Mouse (Mus musculus) hindbrain, embryonic 14.5 days (tissue): Measurements from ENCODE around the gene Efcab3. TPM values are rescaled to one million over a fixed set of nuclear protein-coding genes. Genes with fewer than 3 reads are reported as not detected.
A peak's percentile ranks its signal among the peaks of the same experiment; 100 is the strongest.

Experiments used
- ATAC-seq: fragments of 200-750 bp; cut with Nextera tagmentation; 2 replicates; pipeline ENCODE4 v1.8.0; 2017; ENCODE audit warnings: moderate number of reproducible peaks, mild to moderate bottlenecking, moderate TSS enrichment, moderate library complexity; ENCODE audit not compliant: low FRiP score
- DNase-seq: peaks from one replicate; pipeline ENCODE4 v3.0.0-alpha.2; 2015; ENCODE audit warnings: low spot score
- H3K27ac ChIP-seq: fragments of 300-500 bp; sonication (generic); 2 replicates; pipeline ENCODE4 v1.5.1; 2014; ENCODE audit warnings: mild to moderate bottlenecking, moderate library complexity
- H3K27me3 ChIP-seq: fragments of 300-500 bp; sonication (generic); 2 replicates; pipeline ENCODE4 v1.6.1; 2014; ENCODE audit warnings: mild to moderate bottlenecking, low read length, mixed read lengths; ENCODE audit not compliant: control insufficient read depth, insufficient read depth
- H3K36me3 ChIP-seq: fragments of 300-500 bp; sonication (generic); replicated peaks from 2 replicates; pipeline ENCODE4 v1.6.1; 2014; ENCODE audit not compliant: control insufficient read depth, insufficient read depth
- H3K4me1 ChIP-seq: fragments of 300-500 bp; sonication (generic); replicated peaks from 2 replicates; pipeline ENCODE4 v1.6.1; 2014; ENCODE audit warnings: antibody characterized with exemption, low read length, mixed read lengths; ENCODE audit not compliant: control insufficient read depth, insufficient read depth
- H3K4me2 ChIP-seq: fragments of 300-500 bp; sonication (generic); replicated peaks from 2 replicates; pipeline ENCODE4 v1.6.1; 2014; ENCODE audit warnings: mild to moderate bottlenecking, moderate library complexity
- H3K4me3 ChIP-seq: fragments of 300-500 bp; sonication (generic); replicated peaks from 2 replicates; pipeline ENCODE4 v1.5.1; 2014; ENCODE audit warnings: mild to moderate bottlenecking, low read length
- H3K9ac ChIP-seq: fragments of 300-500 bp; sonication (generic); 2 replicates; pipeline ENCODE4 v1.6.1; 2014
- H3K9me3 ChIP-seq: fragments of 300-500 bp; sonication (generic); 2 replicates; pipeline ENCODE4 v1.6.1; 2016; ENCODE audit warnings: low read length; ENCODE audit not compliant: control insufficient read depth
- WGBS: fragments of 180-500 bp; shearing (Covaris S2); extraction: QIAGEN DNeasy Blood & Tissue Kit; methylation state at CpG from one replicate; pipeline ENCODE4 v1.1.7; 2014; 5-methylcytosine and 5-hydroxymethylcytosine counted together
- polyA plus RNA-seq: library from polyadenylated mRNA; unstranded; fragments of >200 nt; fragmentation: Nextera tagmentation; extraction: Ambion mirVana; gene quantifications from 2 replicates; pipeline ENCODE4 v1.2.1, GENCODE M21; 2014

The Efcab3 gene
- polyA plus RNA-seq, 1 experiment from 2014 or later: not detected

DNA sequence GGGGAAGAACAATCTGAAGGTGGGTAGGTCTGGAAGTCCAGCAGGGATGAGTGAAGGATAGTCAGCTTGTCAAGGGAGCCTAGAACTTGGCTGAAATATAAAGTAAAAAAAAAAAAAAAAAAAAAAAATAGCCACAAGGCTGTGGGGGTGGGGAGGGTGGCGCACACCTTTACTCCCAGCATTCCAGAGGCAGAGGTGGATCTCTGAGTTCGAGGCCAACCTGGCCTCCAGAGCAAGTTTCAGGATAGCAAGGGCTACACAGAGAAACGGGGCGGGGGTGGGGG is 88.6 kb downstream of the Efcab3 start:
- H3K27ac ChIP-seq: no peak overlapping the region
- no peak overlapping the region for H3K4me3 ChIP-seq
- DNase-seq: no peak
- H3K27me3 ChIP-seq: no peaks in the 10 kb centered on the region
- no peak for ATAC-seq
- no peak overlapping the region for H3K4me2 ChIP-seq
- no peaks in the 10 kb centered on the region for H3K9me3 ChIP-seq
- H3K9ac ChIP-seq: no peak overlapping the region
- no peaks in the 10 kb centered on the region for H3K36me3 ChIP-seq
- H3K4me1 ChIP-seq: 0 out of 2 replicates have a peak, but pooled peaks cover 13% of the 10 kb centered on the region
- 100% methylated on average over 1 of the region's 4 CpGs for WGBS

DNA sequence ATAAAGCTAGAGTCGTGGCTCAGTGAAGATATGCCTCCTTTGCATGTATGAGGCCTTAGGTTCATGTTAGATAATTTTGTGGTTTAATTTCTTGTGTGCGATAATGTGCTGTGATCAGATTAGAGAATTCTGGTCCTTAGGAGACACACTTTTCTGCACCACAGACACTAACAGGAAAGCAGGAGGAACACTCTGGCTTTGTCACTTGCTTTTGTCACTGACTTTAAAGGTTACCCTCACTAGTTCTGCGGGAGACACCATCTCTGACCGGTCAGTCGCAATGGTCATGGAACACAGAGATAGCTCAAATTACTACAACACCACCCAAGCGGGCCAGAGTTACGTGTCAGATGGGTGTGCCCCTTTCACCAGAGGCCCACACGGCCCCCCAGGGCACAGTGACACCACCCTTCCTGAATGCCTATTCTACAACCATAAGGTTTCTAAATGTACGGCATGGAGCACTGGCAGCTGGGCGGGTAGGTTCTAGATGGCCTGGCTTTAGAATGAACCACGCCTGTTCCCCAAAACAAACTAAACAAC is 89.0 kb downstream of the Efcab3 start:
- no peak overlapping the region for H3K9ac ChIP-seq

DNA sequence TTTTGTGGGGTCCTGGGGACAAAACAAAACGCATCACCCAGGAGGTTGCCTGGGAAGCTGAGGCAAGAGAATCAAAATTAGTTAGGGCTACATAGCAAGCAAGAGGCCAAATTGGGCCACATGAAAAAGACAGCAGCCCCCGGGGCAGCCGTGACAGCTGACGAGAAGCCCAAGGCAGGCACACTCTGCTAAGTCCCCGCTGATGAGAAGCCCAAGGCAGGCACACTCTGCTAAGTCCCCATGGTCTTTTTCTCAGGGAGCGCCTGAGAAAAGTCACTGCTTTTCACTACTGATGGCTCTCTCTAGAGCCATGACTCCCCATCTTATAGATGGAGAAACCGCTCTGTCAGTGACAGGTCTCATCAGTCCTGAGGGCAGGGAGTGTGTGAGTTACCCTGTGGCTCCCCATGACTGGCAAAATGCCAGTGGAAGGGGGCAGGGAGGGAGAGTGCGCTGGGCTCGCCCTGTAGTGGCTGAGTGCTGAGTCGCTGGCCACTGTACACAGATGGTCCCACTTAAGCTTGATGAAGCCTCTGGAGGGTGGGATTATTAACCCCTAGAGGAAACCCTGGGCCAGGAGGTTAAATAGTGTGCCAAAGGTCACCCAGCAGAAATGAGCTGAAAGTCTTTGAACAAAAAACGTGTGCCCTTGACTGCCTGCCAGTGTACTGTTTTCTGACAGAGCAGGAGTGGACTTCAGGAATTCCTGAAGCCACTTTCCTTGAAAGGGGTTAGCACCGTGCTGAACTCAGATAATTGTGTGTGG is 89.9 kb downstream of the Efcab3 start:
- 25% methylated on average over 12 of the region's 12 CpGs for WGBS
- H3K9ac ChIP-seq: 0 out of 2 replicates have a peak overlapping the region, but pooled peaks have one; percentile 16
- peak; percentile 39 for DNase-seq

More for the DNA sequence above, 89.0 kb downstream of the Efcab3 start:
- no peaks in the 10 kb centered on the region for H3K9me3 ChIP-seq
- no peak overlapping the region for H3K27ac ChIP-seq
- H3K4me3 ChIP-seq: no peak overlapping the region
- WGBS: 86% methylated on average over 11 of the region's 11 CpGs
- no peaks in the 10 kb centered on the region for H3K36me3 ChIP-seq
- no peak for ATAC-seq
- 0 out of 2 replicates have a peak, but pooled peaks cover 13% of the 10 kb centered on the region for H3K4me1 ChIP-seq
- H3K4me2 ChIP-seq: no peak overlapping the region
- no peaks in the 10 kb centered on the region for H3K27me3 ChIP-seq
- DNase-seq: no peak

DNA sequence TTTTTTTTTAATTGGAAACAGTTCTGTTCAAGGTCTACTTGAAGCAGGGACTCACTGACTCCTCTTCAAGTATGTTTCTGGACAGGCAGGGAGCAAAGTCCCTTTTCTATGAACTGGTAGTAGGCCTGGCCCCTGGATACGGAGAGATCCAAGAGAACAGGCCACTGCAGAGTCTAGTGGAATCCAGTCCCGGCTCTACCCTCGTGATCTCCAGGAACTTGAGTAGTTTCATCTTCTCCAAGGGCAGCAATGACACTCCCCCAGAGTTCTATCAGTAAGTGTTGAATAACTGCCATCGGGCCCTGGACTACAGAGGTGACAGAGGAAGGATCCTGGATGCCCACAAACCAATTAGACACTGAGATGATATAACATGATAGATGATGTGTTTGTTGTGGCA is 92.5 kb downstream of the Efcab3 start:
- WGBS: 92% methylated on average over 4 of the region's 4 CpGs

More for the DNA sequence above, 89.9 kb downstream of the Efcab3 start:
- no peak overlapping the region for H3K4me2 ChIP-seq
- no peaks in the 10 kb centered on the region for H3K36me3 ChIP-seq
- no peak overlapping the region for H3K27ac ChIP-seq
- no peak overlapping the region for H3K4me3 ChIP-seq
- H3K9me3 ChIP-seq: no peaks in the 10 kb centered on the region
- ATAC-seq: peak; percentile 74; the same call in 1 of the 2 replicates
- H3K4me1 ChIP-seq: 0 out of 2 replicates have a peak, but pooled peaks cover 13% of the 10 kb centered on the region
- H3K27me3 ChIP-seq: no peaks in the 10 kb centered on the region

DNA sequence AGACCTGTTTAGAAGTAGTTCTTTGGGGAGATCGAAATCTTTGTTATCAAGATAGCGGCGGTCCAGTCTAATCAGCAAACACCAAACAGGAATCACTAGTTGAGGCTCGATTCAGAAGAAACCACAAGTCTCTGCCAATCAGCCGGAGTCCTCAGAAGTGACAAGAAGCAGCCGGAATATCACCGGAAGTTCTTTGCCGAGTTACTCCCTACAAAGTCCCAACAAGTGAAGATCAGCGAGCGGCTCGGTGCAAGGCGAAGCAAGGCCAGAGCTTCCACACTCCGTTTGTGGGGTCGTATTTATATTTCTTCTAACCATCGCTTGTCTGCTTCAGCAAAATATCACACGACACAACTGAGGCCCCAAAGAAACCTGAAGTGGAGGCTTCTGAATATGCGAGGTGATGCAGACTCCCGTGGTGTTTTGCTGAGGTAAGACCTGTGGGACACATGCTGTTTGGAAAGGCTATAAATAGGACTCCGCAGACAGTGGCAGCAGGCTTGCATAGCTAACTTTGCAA is 93.4 kb downstream of the Efcab3 start:
- no peak for ATAC-seq
- Histone ChIP-seq H3K9ac (no peak overlapping the region), H3K27me3 (no peaks in the 10 kb centered on the region), H3K36me3 (no peaks in the 10 kb centered on the region), H3K4me3 (no peak overlapping the region), H3K4me2 (no peak overlapping the region), H3K27ac (no peak overlapping the region), H3K4me1 (0 out of 2 replicates have a peak, but pooled peaks cover 7% of the 10 kb centered on the region), H3K9me3 (no peaks in the 10 kb centered on the region)
- WGBS: 87% methylated on average over 19 of the region's 19 CpGs
- no peak for DNase-seq

More for the DNA sequence above, 92.5 kb downstream of the Efcab3 start:
- Histone ChIP-seq H3K9me3 (no peaks in the 10 kb centered on the region), H3K4me3 (no peak overlapping the region), H3K27ac (no peak overlapping the region), H3K4me1 (0 out of 2 replicates have a peak, but pooled peaks cover 13% of the 10 kb centered on the region), H3K27me3 (no peaks in the 10 kb centered on the region), H3K9ac (no peak overlapping the region), H3K4me2 (no peak overlapping the region), H3K36me3 (no peaks in the 10 kb centered on the region)
- DNase-seq (no peak), ATAC-seq (no peak)

DNA sequence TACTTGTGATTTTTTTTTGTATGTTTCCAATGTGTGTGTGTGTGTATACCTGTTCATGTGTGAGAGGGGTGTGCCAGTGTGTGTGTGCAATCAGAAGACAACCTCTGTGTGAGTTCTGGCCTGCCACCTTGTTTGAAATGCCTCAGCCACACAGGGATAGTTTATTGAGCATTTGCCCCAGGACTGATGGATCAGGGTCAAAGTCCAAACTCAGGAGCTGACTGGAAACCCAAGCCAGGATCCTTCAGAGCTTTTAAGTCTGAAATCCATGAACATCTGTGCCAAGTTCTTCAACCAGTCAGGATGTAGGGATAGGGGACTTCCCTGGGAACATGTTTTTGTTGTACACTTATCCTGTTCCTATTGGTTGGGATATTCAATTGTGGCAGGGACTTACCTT is 94.7 kb downstream of the Efcab3 start:
- Histone ChIP-seq H3K4me3 (no peak overlapping the region), H3K27ac (no peak overlapping the region), H3K9ac (no peak overlapping the region), H3K9me3 (no peaks in the 10 kb centered on the region), H3K36me3 (no peaks in the 10 kb centered on the region), H3K4me1 (0 out of 2 replicates have a peak, but pooled peaks cover 7% of the 10 kb centered on the region), H3K27me3 (no peaks in the 10 kb centered on the region), H3K4me2 (no peak overlapping the region)
- ATAC-seq (no peak), DNase-seq (no peak)

DNA sequence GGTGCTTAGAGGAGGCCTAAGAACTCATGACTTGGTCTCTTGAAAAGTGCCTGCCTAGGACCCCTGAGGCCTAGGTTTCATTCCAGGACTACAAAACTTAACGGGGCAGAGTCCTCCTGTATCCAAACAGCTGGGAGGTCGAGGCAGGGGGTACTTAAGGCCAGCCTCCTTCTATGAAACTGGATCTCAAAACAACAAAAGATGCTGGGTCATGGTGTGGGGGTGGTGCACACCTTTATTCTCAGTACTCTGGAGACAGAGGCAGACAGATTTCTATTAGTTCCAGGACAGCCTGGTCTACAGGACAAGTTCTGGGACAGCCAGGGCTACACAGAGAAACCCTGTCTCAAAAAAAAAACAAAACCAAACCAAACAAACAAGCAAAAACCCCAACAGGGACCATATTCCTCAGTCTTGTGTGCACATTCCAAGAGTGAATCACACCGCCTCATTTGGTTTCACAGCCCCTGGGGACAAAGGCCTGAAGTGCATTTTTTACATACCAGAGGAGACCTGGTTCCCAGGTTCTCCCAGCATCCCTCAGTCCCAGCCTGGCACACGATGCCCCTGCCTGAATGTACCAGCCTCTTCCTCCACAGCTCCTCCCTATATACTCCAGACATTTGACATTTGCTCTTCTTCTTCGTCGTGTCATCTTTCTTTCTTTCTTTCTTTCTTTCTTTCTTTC is 96.4 kb downstream of the Efcab3 start:
- no peaks in the 10 kb centered on the region for H3K4me1 ChIP-seq
- WGBS: 64% methylated on average over 6 of the region's 6 CpGs
- DNase-seq (no peak), ATAC-seq (no peak)
- H3K9me3 ChIP-seq: peaks cover 4% of the 10 kb centered on the region; the same call in 1 of the 2 replicates
- H3K4me3 ChIP-seq: no peak overlapping the region
- no peaks in the 10 kb centered on the region for H3K27me3 ChIP-seq
- no peak overlapping the region for H3K4me2 ChIP-seq
- no peaks in the 10 kb centered on the region for H3K36me3 ChIP-seq
- H3K9ac ChIP-seq: no peak overlapping the region
- no peak overlapping the region for H3K27ac ChIP-seq

DNA sequence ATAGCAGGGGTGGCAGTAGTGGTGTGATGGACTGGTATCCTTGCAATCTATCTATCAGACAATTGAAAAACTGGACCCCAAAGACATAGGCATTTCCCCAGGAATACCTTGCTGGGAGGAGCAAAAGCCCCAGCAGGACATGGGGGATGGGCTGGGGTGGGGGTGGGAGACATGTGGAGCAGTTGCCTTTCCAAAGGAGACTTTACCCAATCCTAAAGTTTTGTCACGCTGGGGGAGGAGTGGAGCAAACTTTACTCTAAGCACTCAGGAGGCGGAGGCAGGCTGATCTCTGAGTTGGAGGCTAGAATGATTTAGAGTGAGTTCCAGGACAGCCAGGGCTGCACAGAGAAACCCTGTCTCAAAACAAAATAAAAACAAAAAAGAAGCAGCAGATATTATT is 98.0 kb downstream of the Efcab3 start:
- WGBS: 97% methylated on average over 2 of the region's 2 CpGs
- H3K9ac ChIP-seq: no peak overlapping the region

More for the DNA sequence above, 98.0 kb downstream of the Efcab3 start:
- Histone ChIP-seq H3K9me3 (peaks cover 8% of the 10 kb centered on the region; the same call in 1 of the 2 replicates), H3K4me2 (no peak overlapping the region), H3K4me1 (no peaks in the 10 kb centered on the region), H3K36me3 (no peaks in the 10 kb centered on the region), H3K4me3 (no peak overlapping the region), H3K27ac (no peak overlapping the region), H3K27me3 (no peaks in the 10 kb centered on the region)
- DNase-seq: no peak
- ATAC-seq: no peak
